Mouse (Mus musculus): ENCODE data around the gene Akap12. TPM values are rescaled to one million over a fixed set of nuclear protein-coding genes. Genes with fewer than 3 reads are reported as not detected.

Gene Akap12
- polyA plus RNA-seq, 1 experiment from 2014 or later, result 4.9 TPM

DNA sequence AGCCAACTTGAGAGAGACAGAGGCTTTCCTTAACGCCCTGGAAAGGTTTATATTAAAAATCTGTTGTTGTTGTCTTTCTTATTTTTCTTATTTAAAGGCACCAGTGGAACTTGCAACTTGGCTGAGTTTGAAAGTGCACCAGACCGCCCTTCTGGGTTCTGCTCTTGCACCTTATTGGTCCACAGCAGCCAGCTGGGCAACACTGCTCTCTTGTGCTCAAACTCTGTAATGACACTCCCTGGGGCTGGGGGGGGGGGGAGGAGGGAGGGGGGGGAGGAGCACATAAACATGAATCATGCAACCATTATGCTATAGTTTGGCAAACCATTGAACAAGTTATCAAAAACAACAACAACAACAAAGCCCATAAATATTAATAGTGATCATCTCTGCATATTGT is 75.2 kb downstream of the Akap12 start:
- Histone ChIP-seq H3K9me3 (replicated peaks; ENCODE audit: control insufficient read depth, low read length) (no peaks in the 10 kb centered on the region), H3K4me3 (ENCODE audit: low read depth, low read length) (no peak overlapping the region), H3K4me1 (ENCODE audit: control insufficient read depth, low read depth, low read length) (no peaks in the 10 kb centered on the region), H3K27me3 (ENCODE audit: control insufficient read depth, insufficient read depth, low read depth, low read length) (no peaks in the 10 kb centered on the region), H3K9ac (ENCODE audit: low read depth, low read length) (no peak overlapping the region), H3K27ac (ENCODE audit: low read length) (no peak overlapping the region), H3K4me2 (ENCODE audit: low read depth, low read length) (no peak overlapping the region), H3K36me3 (ENCODE audit: control insufficient read depth, insufficient read depth) (no peaks in the 10 kb centered on the region)
- 21% methylated on average over 2 of the region's 2 CpGs for WGBS (ENCODE audit: insufficient replicate concordance)
- ATAC-seq (ENCODE audit: low read depth), result no peak

- Histone ChIP-seq H3K36me3 (ENCODE audit: control insufficient read depth, insufficient read depth) (no peaks in the 10 kb centered on the region), H3K27ac (ENCODE audit: low read length) (no peak overlapping the region), H3K9ac (ENCODE audit: low read depth, low read length) (peak overlapping the region; percentile 44), H3K4me3 (ENCODE audit: low read depth, low read length) (peak overlapping the region; percentile 37; the same call in 1 of the 2 replicates), H3K4me2 (ENCODE audit: low read depth, low read length) (peak overlapping the region; percentile 62), H3K4me1 (ENCODE audit: control insufficient read depth, low read depth, low read length) (peaks cover 2% of the 10 kb centered on the region; the same call in 1 of the 2 replicates), H3K27me3 (ENCODE audit: control insufficient read depth, insufficient read depth, low read depth, low read length) (no peaks in the 10 kb centered on the region), H3K9me3 (replicated peaks; ENCODE audit: control insufficient read depth, low read length) (no peaks in the 10 kb centered on the region)
- 7% methylated on average over 28 of the region's 28 CpGs for WGBS (ENCODE audit: insufficient replicate concordance)
- peak; percentile 81 for ATAC-seq (ENCODE audit: low read depth)
These were observed 80.4 kb downstream of the Akap12 start for GRCm38 (mm10) chr10:4346489-4347135.

DNA sequence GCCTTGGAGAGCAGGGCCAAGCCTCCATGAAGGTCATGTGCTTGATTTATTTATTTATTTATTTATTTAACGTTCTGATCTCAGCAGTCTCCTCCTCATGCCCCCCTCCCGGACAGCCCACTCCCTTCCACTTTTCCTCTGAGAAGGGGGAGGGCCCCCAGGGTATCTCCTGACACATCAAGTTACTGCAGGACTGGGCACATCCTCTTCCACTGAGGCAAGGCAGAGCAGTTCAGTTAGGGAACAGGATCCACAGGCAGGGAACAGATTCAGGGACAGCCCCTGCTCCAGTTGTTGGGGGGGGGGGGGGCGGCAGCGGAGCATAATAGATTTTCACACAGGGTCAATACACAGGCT is 80.9 kb downstream of the Akap12 start:
- Histone ChIP-seq H3K36me3 (ENCODE audit: control insufficient read depth, insufficient read depth) (no peaks in the 10 kb centered on the region), H3K4me3 (ENCODE audit: low read depth, low read length) (no peak overlapping the region), H3K27ac (ENCODE audit: low read length) (no peak overlapping the region), H3K9me3 (replicated peaks; ENCODE audit: control insufficient read depth, low read length) (no peaks in the 10 kb centered on the region), H3K27me3 (ENCODE audit: control insufficient read depth, insufficient read depth, low read depth, low read length) (no peaks in the 10 kb centered on the region), H3K4me2 (ENCODE audit: low read depth, low read length) (peak overlapping the region; percentile 62; the same call in 1 of the 2 replicates), H3K9ac (ENCODE audit: low read depth, low read length) (no peak overlapping the region), H3K4me1 (ENCODE audit: control insufficient read depth, low read depth, low read length) (peaks cover 2% of the 10 kb centered on the region; the same call in 1 of the 2 replicates)
- 0 out of 2 replicates have a peak, but pooled peaks have one; percentile 16 for ATAC-seq (ENCODE audit: low read depth)
- 45% methylated on average over 4 of the region's 4 CpGs for WGBS (ENCODE audit: insufficient replicate concordance)

DNA sequence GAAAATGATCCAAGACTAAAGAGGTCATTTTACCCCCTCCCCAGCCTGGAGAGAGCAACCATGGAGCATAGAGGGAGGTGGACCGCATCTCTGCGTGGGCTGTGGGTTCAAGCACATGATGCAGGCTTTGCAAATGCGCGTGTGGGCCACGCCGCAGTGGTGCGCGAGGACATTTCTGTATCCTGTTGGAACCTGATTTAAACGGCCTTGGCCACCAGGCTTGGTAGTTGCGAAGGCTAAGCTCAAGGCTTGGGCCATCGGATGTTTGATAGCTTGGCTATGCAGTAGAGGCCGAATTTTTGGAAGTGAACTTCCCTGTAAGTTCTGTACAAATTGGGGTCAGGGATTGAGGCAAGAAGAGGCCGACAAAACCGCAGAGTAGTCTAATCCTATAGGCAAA is 81.4 kb downstream of the Akap12 start:
- ATAC-seq (ENCODE audit: low read depth), result no peak

GRCm38 (mm10) chr10:4354371-4355260 is 88.4 kb downstream of the Akap12 start:
- Histone ChIP-seq H3K9ac (ENCODE audit: low read depth, low read length) (no peak overlapping the region), H3K4me3 (ENCODE audit: low read depth, low read length) (no peak overlapping the region), H3K36me3 (ENCODE audit: control insufficient read depth, insufficient read depth) (no peaks in the 10 kb centered on the region), H3K4me2 (ENCODE audit: low read depth, low read length) (no peak overlapping the region), H3K9me3 (replicated peaks; ENCODE audit: control insufficient read depth, low read length) (no peaks in the 10 kb centered on the region), H3K27me3 (ENCODE audit: control insufficient read depth, insufficient read depth, low read depth, low read length) (no peaks in the 10 kb centered on the region), H3K27ac (ENCODE audit: low read length) (no peak overlapping the region), H3K4me1 (ENCODE audit: control insufficient read depth, low read depth, low read length) (no peaks in the 10 kb centered on the region)
- no peak for ATAC-seq (ENCODE audit: low read depth)
- WGBS (ENCODE audit: insufficient replicate concordance), result 78% methylated on average over 38 of the region's 38 CpGs

More for the DNA sequence above, 81.4 kb downstream of the Akap12 start:
- Histone ChIP-seq H3K4me3 (ENCODE audit: low read depth, low read length) (no peak overlapping the region), H3K4me2 (ENCODE audit: low read depth, low read length) (no peak overlapping the region), H3K9me3 (replicated peaks; ENCODE audit: control insufficient read depth, low read length) (no peaks in the 10 kb centered on the region), H3K27me3 (ENCODE audit: control insufficient read depth, insufficient read depth, low read depth, low read length) (no peaks in the 10 kb centered on the region), H3K9ac (ENCODE audit: low read depth, low read length) (no peak overlapping the region), H3K36me3 (ENCODE audit: control insufficient read depth, insufficient read depth) (no peaks in the 10 kb centered on the region), H3K4me1 (ENCODE audit: control insufficient read depth, low read depth, low read length) (peaks cover 2% of the 10 kb centered on the region; the same call in 1 of the 2 replicates), H3K27ac (ENCODE audit: low read length) (no peak overlapping the region)
- 79% methylated on average over 14 of the region's 14 CpGs for WGBS (ENCODE audit: insufficient replicate concordance)

DNA sequence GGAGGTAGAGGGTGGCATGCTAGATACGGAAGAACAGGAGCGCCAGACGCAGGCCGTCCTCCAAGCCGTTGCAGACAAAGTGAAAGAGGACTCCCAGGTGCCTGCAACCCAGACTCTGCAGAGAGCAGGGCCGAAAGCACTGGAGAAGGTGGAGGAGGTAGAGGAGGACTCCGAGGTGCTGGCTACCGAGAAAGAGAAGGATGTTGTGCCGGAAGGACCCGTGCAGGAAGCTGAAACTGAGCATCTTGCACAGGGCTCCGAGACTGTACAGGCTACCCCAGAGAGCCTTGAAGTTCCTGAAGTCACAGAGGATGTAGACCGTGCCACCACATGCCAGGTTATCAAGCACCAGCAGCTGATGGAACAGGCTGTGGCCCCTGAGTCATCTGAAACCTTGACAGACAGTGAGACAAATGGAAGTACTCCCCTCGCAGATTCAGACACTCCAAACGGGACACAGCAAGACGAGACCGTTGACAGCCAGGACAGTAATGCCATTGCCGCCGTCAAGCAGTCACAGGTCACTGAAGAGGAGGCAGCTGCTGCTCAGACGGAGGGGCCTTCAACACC is 89.8 kb downstream of the Akap12 start:
- WGBS (ENCODE audit: insufficient replicate concordance), result 62% methylated on average over 19 of the region's 19 CpGs
- H3K4me3 ChIP-seq (ENCODE audit: low read depth, low read length), result no peak overlapping the region
- H3K4me1 ChIP-seq (ENCODE audit: control insufficient read depth, low read depth, low read length), result no peaks in the 10 kb centered on the region
- no peaks in the 10 kb centered on the region for H3K36me3 ChIP-seq (ENCODE audit: control insufficient read depth, insufficient read depth)
- H3K27ac ChIP-seq (ENCODE audit: low read length), result no peak overlapping the region
- H3K9me3 ChIP-seq (replicated peaks; ENCODE audit: control insufficient read depth, low read length), result no peaks in the 10 kb centered on the region
- H3K27me3 ChIP-seq (ENCODE audit: control insufficient read depth, insufficient read depth, low read depth, low read length), result no peaks in the 10 kb centered on the region
- H3K9ac ChIP-seq (ENCODE audit: low read depth, low read length), result no peak overlapping the region
- H3K4me2 ChIP-seq (ENCODE audit: low read depth, low read length), result no peak overlapping the region
- no peak for ATAC-seq (ENCODE audit: low read depth)

DNA sequence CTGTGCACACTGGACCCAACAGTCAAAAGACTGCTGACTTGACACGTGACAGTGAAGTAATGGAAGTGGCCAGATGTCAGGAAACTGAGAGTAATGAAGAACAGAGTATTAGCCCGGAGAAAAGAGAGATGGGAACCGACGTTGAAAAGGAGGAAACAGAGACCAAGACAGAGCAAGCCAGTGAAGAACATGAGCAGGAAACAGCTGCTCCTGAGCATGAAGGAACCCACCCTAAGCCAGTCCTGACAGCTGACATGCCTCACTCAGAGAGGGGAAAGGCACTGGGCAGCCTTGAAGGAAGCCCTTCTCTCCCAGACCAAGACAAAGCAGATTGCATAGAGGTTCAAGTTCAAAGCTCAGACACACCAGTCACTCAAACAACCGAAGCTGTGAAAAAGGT is 90.5 kb downstream of the Akap12 start:
- no peak overlapping the region for H3K9ac ChIP-seq (ENCODE audit: low read depth, low read length)
- no peaks in the 10 kb centered on the region for H3K9me3 ChIP-seq (replicated peaks; ENCODE audit: control insufficient read depth, low read length)
- H3K36me3 ChIP-seq (ENCODE audit: control insufficient read depth, insufficient read depth), result no peaks in the 10 kb centered on the region
- no peak for ATAC-seq (ENCODE audit: low read depth)
- H3K27me3 ChIP-seq (ENCODE audit: control insufficient read depth, insufficient read depth, low read depth, low read length), result no peaks in the 10 kb centered on the region
- no peaks in the 10 kb centered on the region for H3K4me1 ChIP-seq (ENCODE audit: control insufficient read depth, low read depth, low read length)
- H3K4me3 ChIP-seq (ENCODE audit: low read depth, low read length), result no peak overlapping the region
- no peak overlapping the region for H3K27ac ChIP-seq (ENCODE audit: low read length)
- H3K4me2 ChIP-seq (ENCODE audit: low read depth, low read length), result no peak overlapping the region
- WGBS (ENCODE audit: insufficient replicate concordance), result 15% methylated on average over 5 of the region's 5 CpGs

DNA sequence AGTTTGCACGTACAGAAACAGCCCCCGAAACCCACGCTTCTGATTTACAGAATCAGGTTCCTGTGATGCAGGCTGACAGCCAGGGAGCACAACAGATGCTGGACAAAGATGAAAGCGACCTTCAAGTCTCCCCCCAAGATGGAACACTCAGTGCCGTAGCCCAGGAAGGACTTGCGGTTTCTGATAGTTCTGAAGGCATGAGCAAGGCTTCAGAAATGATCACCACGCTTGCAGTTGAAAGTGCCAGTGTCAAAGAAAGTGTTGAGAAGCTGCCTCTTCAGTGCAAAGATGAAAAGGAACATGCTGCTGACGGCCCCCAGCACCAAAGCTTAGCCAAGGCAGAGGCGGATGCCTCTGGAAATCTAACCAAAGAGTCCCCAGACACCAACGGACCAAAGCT is 91.3 kb downstream of the Akap12 start:
- H3K27me3 ChIP-seq (ENCODE audit: control insufficient read depth, insufficient read depth, low read depth, low read length), result no peaks in the 10 kb centered on the region
- H3K9ac ChIP-seq (ENCODE audit: low read depth, low read length), result no peak overlapping the region
- no peak overlapping the region for H3K27ac ChIP-seq (ENCODE audit: low read length)
- H3K36me3 ChIP-seq (ENCODE audit: control insufficient read depth, insufficient read depth), result no peaks in the 10 kb centered on the region
- no peak overlapping the region for H3K4me3 ChIP-seq (ENCODE audit: low read depth, low read length)
- no peaks in the 10 kb centered on the region for H3K4me1 ChIP-seq (ENCODE audit: control insufficient read depth, low read depth, low read length)
- H3K4me2 ChIP-seq (ENCODE audit: low read depth, low read length), result no peak overlapping the region
- H3K9me3 ChIP-seq (replicated peaks; ENCODE audit: control insufficient read depth, low read length), result no peaks in the 10 kb centered on the region
- 73% methylated on average over 10 of the region's 10 CpGs for WGBS (ENCODE audit: insufficient replicate concordance)
- ATAC-seq (ENCODE audit: low read depth), result no peak

DNA sequence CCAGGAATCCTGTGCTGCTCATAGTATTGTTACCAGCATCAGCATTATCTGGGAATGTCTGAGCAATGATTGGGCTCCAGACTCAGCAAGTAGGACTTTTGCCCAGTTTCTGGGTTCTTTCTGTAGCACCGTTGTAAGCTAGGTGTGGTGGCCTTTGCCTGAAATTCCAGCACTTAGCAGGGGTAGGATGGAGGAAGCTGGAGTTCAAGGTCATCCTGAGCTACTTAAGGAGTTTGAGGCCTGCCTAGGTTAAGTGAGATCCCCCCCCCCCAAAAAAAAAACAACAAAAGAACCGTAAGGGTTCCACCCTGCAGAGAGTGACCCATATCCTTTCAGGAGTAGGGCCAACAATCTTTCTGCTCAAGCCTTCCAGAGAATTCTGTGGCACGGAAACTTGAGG is 98.4 kb downstream of the Akap12 start:
- 79% methylated on average over 3 of the region's 3 CpGs for WGBS (ENCODE audit: insufficient replicate concordance)
- Histone ChIP-seq H3K27me3 (ENCODE audit: control insufficient read depth, insufficient read depth, low read depth, low read length) (no peaks in the 10 kb centered on the region), H3K9me3 (replicated peaks; ENCODE audit: control insufficient read depth, low read length) (no peaks in the 10 kb centered on the region), H3K4me1 (ENCODE audit: control insufficient read depth, low read depth, low read length) (no peaks in the 10 kb centered on the region), H3K4me2 (ENCODE audit: low read depth, low read length) (no peak overlapping the region), H3K36me3 (ENCODE audit: control insufficient read depth, insufficient read depth) (no peaks in the 10 kb centered on the region), H3K4me3 (ENCODE audit: low read depth, low read length) (no peak overlapping the region), H3K27ac (ENCODE audit: low read length) (no peak overlapping the region), H3K9ac (ENCODE audit: low read depth, low read length) (no peak overlapping the region)
- no peak for ATAC-seq (ENCODE audit: low read depth)

Measured in liver, embryonic 16.5 days (tissue).